Comparison of ENCODE assay signal across 9 mouse cellular contexts in genomic region chr1:34438381-34439051, GRCm38 (mm10). TPM values are rescaled to one million over a fixed set of nuclear protein-coding genes. Genes with fewer than 3 reads are reported as not detected.
A peak's percentile ranks its signal among the peaks of the same experiment; 100 is the strongest.
DNase-seq lines count a peak whose midpoint lies in the region; ATAC-seq lines count a peak whose summit lies in the region.
"Had no signal": no experiment of that assay in that cellular context is flagged by ENCODE, and none has a peak within 500 bp of the region (broad histone marks: within the 10 kb centered on the region; RNA-seq: fewer than 3 reads in every experiment).

No protein-coding gene starts in this region.

- H3K4me3 ChIP-seq in kidney, embryonic 14.5 days (ENCODE audit: low read length) = peak overlapping the region; percentile 75
- peak overlapping the region; percentile 58 for H3K4me3 ChIP-seq in hindbrain, embryonic 11.5 days (ENCODE audit: low read depth, low read length)
- H3K4me3 ChIP-seq in midbrain, embryonic 13.5 days (replicated peaks) = peak overlapping the region; percentile 81

- WGBS in kidney, embryonic 14.5 days = 41% methylated on average over 15 of the region's 20 CpGs
- 45% methylated on average over 15 of the region's 20 CpGs for WGBS in hindbrain, embryonic 11.5 days
- WGBS in midbrain, embryonic 13.5 days = 49% methylated on average over 15 of the region's 20 CpGs

- peak; percentile 1; the same call in 1 of the 2 replicates for ATAC-seq in kidney, embryonic 14.5 days (ENCODE audit: low FRiP score, low TSS enrichment)
- no peak for ATAC-seq in hindbrain, embryonic 11.5 days (ENCODE audit: low FRiP score)
- ATAC-seq in midbrain, embryonic 13.5 days = no peak

- H3K4me2 ChIP-seq in kidney, embryonic 14.5 days (replicated peaks; ENCODE audit: low read depth, low read length) = peak overlapping the region; percentile 61
- peak overlapping the region; percentile 60 for H3K4me2 ChIP-seq in hindbrain, embryonic 11.5 days (replicated peaks; ENCODE audit: low read depth, low read length)
- peak overlapping the region; percentile 70 for H3K4me2 ChIP-seq in midbrain, embryonic 13.5 days (replicated peaks)

- peak overlapping the region; percentile 65 for H3K9ac ChIP-seq in kidney, embryonic 14.5 days (ENCODE audit: low read depth, low read length)
- H3K9ac ChIP-seq in hindbrain, embryonic 11.5 days (ENCODE audit: low read depth, low read length) = peak overlapping the region; percentile 53
- H3K9ac ChIP-seq in midbrain, embryonic 13.5 days (replicated peaks) = peak overlapping the region; percentile 67

- H3K27ac ChIP-seq in kidney, embryonic 14.5 days (ENCODE audit: low read depth, low read length) = no peak overlapping the region
- H3K27ac ChIP-seq in hindbrain, embryonic 11.5 days (ENCODE audit: low read depth, low read length) = no peak overlapping the region
- no peak overlapping the region for H3K27ac ChIP-seq in midbrain, embryonic 13.5 days

- H3K4me1 ChIP-seq in kidney, embryonic 14.5 days (ENCODE audit: control insufficient read depth, insufficient read depth, low read length) = peaks cover 13% of the 10 kb centered on the region
- peaks cover 3% of the 10 kb centered on the region; the same call in 1 of the 2 replicates for H3K4me1 ChIP-seq in hindbrain, embryonic 11.5 days (replicated peaks; ENCODE audit: control insufficient read depth, insufficient read depth, low read length)
- H3K4me1 ChIP-seq in midbrain, embryonic 13.5 days (replicated peaks) = peaks cover 28% of the 10 kb centered on the region

- H3K27me3 ChIP-seq in kidney, embryonic 14.5 days (ENCODE audit: control insufficient read depth, insufficient read depth, low read length) = no peaks in the 10 kb centered on the region
- no peaks in the 10 kb centered on the region for H3K27me3 ChIP-seq in hindbrain, embryonic 11.5 days (ENCODE audit: control insufficient read depth, insufficient read depth, low read length)
- H3K27me3 ChIP-seq in midbrain, embryonic 13.5 days = no peaks in the 10 kb centered on the region

- DNase-seq in kidney, postnatal 25 days = no peak
- peak; percentile 15 for DNase-seq in MEL-GATA-1-ER (ENCODE audit: extremely low read depth, low read depth)
- DNase-seq in hindbrain, embryonic 11.5 days (ENCODE audit: low spot score) = no peak
- DNase-seq in layer of hippocampus, adult 8-10 months (ENCODE audit: low spot score in 2 of 2) = no peak
- DNase-seq in B cell, adult 2 months = no peak
- DNase-seq in layer of hippocampus, adult 9-10 months (ENCODE audit: low spot score) = no peak

- H3K36me3 ChIP-seq in kidney, embryonic 14.5 days (ENCODE audit: control insufficient read depth, insufficient read depth, low read length) = peaks cover 20% of the 10 kb centered on the region
- H3K36me3 ChIP-seq in hindbrain, embryonic 11.5 days (ENCODE audit: control insufficient read depth, insufficient read depth, low read length) = peaks cover 4% of the 10 kb centered on the region; the same call in 1 of the 2 replicates
- peaks cover 21% of the 10 kb centered on the region for H3K36me3 ChIP-seq in midbrain, embryonic 13.5 days

- H3K9me3 ChIP-seq in kidney, embryonic 14.5 days (ENCODE audit: control insufficient read depth, low read length) = no peaks in the 10 kb centered on the region
- H3K9me3 ChIP-seq in hindbrain, embryonic 11.5 days (ENCODE audit: control insufficient read depth, low read length) = no peaks in the 10 kb centered on the region
- H3K9me3 ChIP-seq in midbrain, embryonic 13.5 days = no peaks in the 10 kb centered on the region

RNA-seq across cellular contexts. Expression of gene Ccdc115, which starts 1.0 kb away (rescaled TPM):
- 48.3 and 48.9 TPM in 2 replicates for polyA plus RNA-seq in kidney, embryonic 14.5 days (2014; fragmentation: Nextera tagmentation; extraction: Ambion mirVana)
- 68.5 and 69.2 TPM in 2 replicates for polyA plus RNA-seq in hindbrain, embryonic 11.5 days (2014; fragmentation: Nextera tagmentation; extraction: Ambion mirVana)
- 73.2 and 77.3 TPM in 2 replicates for polyA plus RNA-seq in midbrain, embryonic 13.5 days (2015; fragmentation: Nextera tagmentation; extraction: Ambion mirVana)
- 10 to 100 TPM; 16.0 to 20.6 (median 17.9) TPM for total RNA-seq in layer of hippocampus, adult 8-10 months (2022)

RNA-seq across cellular contexts. Expression of gene Imp4, which starts 1.1 kb away (rescaled TPM):
- polyA plus RNA-seq in kidney, embryonic 14.5 days (2014; fragmentation: Nextera tagmentation; extraction: Ambion mirVana) = 89.4 and 102 TPM in 2 replicates
- 87.7 and 94.5 TPM in 2 replicates for polyA plus RNA-seq in hindbrain, embryonic 11.5 days (2014; fragmentation: Nextera tagmentation; extraction: Ambion mirVana)
- polyA plus RNA-seq in midbrain, embryonic 13.5 days (2015; fragmentation: Nextera tagmentation; extraction: Ambion mirVana) = 62.6 and 63.1 TPM in 2 replicates
- total RNA-seq in layer of hippocampus, adult 8-10 months (2022) = 10 to 100 TPM; 32.3 to 36.9 (median 33.4) TPM

RNA-seq across cellular contexts. Expression of gene Ptpn18, which starts 21.0 kb away (rescaled TPM):
- 21.3 and 23.6 TPM in 2 replicates for polyA plus RNA-seq in kidney, embryonic 14.5 days (2014; fragmentation: Nextera tagmentation; extraction: Ambion mirVana)
- polyA plus RNA-seq in hindbrain, embryonic 11.5 days (2014; fragmentation: Nextera tagmentation; extraction: Ambion mirVana) = 7.6 and 9.6 TPM in 2 replicates
- 6.0 and 6.2 TPM in 2 replicates for polyA plus RNA-seq in midbrain, embryonic 13.5 days (2015; fragmentation: Nextera tagmentation; extraction: Ambion mirVana)
- 10 to 100 TPM in 1 of 4 experiments, 1 to 10 TPM in 3; 5.0 to 11.9 (median 8.9) TPM for total RNA-seq in layer of hippocampus, adult 8-10 months (2022)

RNA-seq across cellular contexts. Expression of gene Prss39, which starts 59.7 kb away (rescaled TPM):
- not detected in 2 replicates for polyA plus RNA-seq in kidney, embryonic 14.5 days (2014; fragmentation: Nextera tagmentation; extraction: Ambion mirVana)
- polyA plus RNA-seq in hindbrain, embryonic 11.5 days (2014; fragmentation: Nextera tagmentation; extraction: Ambion mirVana) = not detected in 2 replicates
- not detected in 2 replicates for polyA plus RNA-seq in midbrain, embryonic 13.5 days (2015; fragmentation: Nextera tagmentation; extraction: Ambion mirVana)
- not detected for total RNA-seq in layer of hippocampus, adult 8-10 months (2022)
- total RNA-seq: neutrophil, adult 5-6 weeks had no signal
